Mouse (Mus musculus): ENCODE data around the gene Atp6v0e2.

DNA sequence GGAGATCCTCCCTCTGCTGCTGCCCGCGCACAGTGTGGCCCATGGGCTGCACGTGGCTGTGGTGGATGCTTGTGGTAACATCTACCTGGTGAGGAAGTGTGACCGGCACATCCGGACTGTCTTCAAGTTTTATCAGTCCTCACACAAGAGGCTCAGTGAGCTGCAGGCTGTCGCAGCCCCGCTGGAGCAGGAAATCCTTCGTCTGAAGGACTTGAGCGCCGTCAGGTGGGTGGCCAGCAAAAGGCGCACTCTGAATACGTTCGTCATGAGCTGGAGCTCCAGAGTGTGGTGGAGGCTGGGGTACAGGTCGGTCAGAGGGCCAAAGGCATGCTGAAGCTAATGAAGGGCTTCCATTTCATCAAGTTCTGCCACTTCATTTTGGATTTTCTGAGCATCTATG, 8.2 kb upstream of the Atp6v0e2 start:
- TF ChIP-seq CTCF (IDR thresholded peaks at IDR 0.05; ENCODE audit: borderline replicate concordance, insufficient read depth, low read depth, low read length) (no peak), POLR2A (IDR thresholded peaks at IDR 0.05; ENCODE audit: borderline replicate concordance, insufficient read depth, low read length) (no peak)

All from cerebellum, adult 2 months (tissue).